Mouse (Mus musculus) layer of hippocampus, adult 18-20 months (tissue): ENCODE results near the gene Mblac2. TPM values are rescaled to one million over a fixed set of nuclear protein-coding genes. Genes with fewer than 3 reads are reported as not detected.
"Not testable (repeated sequence)": the region's sequence is repeated elsewhere in the genome, so short reads cannot be mapped to it uniquely, and the experiment has no call there.

Source experiments
- DNase-seq, 2 experiments: peaks; one replicate each; pipeline ENCODE4 v3.0.0; 2022; ENCODE audit warnings: low spot score in 2 of 2
- long read RNA-seq: library from polyadenylated mRNA; stranded (forward); transcript quantifications from one replicate; pipeline ENCODE4 v2.0.0, GENCODE M21; 2021
- total RNA-seq, 2 experiments: library from RNA; stranded (reverse); gene quantifications; 2 replicates each; pipeline ENCODE4 v1.2.3; 2021

The Mblac2 gene
- total RNA-seq, result 10 to 100 TPM; 17.7 to 21.9 TPM
- long read RNA-seq, transcript Mblac2-201 (2 exons, 3,957 nt), result major isoform, 14 of 16 reads
- long read RNA-seq, partial matches to known transcripts, result 1 of 16 reads
- long read RNA-seq, other reads (novel, unspliced or antisense), result 1 of 16 reads

DNA sequence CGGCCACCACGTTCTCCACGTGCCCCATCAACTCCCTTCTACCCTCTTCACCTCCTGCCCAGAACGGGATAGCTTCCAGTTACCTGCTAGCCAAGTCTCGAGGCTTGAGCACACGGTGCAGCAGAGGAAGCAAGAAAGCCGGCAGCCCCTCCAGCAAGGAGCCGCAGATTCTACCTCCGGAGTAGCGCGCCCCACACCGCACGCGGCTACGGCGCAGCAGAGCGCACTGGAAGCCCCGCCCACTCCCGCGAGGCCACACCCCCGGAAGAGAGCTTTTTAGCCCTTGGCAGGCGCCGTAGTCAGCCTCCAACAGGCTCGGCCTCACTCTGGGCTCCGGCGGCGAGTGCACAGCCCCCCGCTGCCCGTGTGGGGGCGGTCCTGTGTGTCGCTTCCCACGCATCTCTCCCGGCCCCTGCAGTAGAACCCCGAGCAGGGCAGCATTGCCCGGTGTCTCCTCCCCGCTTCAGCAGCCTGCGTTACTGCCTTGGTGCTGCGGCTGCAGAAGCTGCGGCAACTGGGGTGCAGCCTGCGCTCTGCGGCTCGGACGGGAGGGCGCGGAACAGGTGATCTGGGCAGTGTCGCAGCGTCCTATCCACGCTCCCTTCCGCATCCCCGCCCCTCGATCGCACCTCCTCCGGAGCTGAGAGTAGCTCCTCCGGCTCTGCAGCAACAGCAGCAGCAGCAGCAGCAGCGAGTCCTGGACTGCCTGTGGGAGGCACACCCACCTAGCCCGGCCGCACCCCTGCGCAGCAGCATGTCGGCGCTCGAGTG, at the start of gene Mblac2, which contains the start of gene Polr3g:
Mblac2 (plus strand) TSS at position 567 of the 771 bp plus-strand sequence.
Polr3g (minus strand) TSS at position 239 of the 771 bp plus-strand sequence.
- peak; percentile 93 to 97 for DNase-seq

GRCm38 (mm10) chr13:81663566-81664330, 47.4 kb upstream of the Mblac2 start:
- peak in 1 of 2 experiments; percentile 41 for DNase-seq

DNA sequence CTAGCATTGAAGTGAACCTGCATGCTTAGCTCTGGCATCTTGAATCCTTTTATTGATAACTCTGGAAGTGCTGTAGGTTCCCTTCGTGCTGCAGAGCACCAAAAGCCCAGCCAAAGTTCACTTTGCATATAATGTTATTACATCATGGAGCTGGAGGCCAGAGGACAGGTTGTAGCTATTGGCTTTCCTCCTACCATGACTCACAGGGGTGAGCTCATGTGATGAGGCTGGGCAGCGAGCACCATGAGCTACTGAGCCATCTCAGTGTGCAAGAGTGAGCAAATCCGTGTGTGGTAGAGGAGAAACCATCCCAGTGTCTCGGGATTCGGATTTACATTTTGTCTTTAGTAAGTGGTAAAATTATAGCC, 46.8 kb upstream of the Mblac2 start:
- DNase-seq, result no peak

GRCm38 (mm10) chr13:81667713-81668112, 43.4 kb upstream of the Mblac2 start:
- no peak for DNase-seq

GRCm38 (mm10) chr13:81675333-81675732, 35.8 kb upstream of the Mblac2 start:
- no peak for DNase-seq

DNA sequence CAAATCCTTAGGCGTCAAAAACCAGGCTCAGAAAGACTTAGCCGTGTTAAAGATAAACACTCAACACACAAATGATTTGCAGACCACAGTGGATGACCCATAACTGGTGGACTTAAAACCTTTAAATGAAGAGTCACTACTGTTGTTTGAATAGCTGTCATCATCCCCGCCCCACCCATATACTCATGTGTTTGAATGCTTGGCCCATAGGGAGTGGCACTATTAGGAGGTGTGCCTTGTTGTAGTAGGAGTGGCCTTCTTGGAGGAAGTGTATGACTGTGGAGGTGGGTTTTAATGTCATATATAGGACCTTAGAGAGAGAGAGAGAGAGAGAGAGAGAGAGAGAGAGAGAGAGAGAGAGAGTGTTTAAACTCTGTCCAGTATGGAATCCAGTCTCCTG, 28.0 kb upstream of the Mblac2 start:
- no peak for DNase-seq

DNA sequence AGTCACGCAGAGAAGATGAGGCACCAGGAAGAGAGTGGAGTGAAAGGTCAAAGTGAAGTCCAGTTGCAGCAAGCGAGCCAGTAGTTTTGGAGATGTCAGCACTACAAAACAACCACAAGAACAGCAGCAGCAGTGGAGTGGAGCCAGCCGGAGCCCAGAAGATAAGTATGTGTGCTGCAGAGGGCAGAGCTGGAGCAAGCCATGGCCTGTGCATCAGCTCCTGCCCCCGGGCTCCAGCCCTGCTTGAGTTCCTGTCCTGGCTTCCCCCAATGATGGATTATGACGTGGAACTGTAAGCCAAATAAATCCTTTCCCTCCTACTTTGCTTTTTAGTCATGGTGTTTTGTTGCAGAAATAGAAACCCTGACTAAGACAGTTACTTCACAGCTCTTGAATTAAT, 26.9 kb upstream of the Mblac2 start:
- DNase-seq, result no peak

DNA sequence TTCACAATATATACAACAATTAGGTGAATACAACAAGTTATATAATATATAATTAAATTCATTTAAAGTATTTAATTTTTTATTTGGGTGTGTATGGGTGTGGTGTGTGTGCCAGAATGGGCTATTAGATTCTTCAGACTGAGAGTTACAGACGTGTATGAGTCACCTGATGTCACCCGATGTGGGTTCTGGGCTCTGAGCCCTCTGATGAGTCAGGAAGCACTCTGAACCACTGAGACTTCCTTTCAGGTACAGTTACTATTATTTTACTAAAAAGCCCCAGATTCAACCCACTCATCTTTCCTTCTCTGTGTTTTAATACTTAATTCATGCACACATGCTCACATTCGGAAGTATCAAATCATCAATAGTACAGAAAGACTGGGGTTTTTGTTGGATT, 26.3 kb upstream of the Mblac2 start:
- DNase-seq, result no peak

- no peak for DNase-seq
Measured at GRCm38 (mm10) chr13:81689587-81689986, 21.6 kb upstream of the Mblac2 start.

GRCm38 (mm10) chr13:81690477-81690876, 20.7 kb upstream of the Mblac2 start:
- no peak for DNase-seq

- peak; percentile 13 to 59 for DNase-seq
Measured at GRCm38 (mm10) chr13:81691606-81692005, 19.5 kb upstream of the Mblac2 start.

GRCm38 (mm10) chr13:81694446-81694845, 16.7 kb upstream of the Mblac2 start:
- no peak for DNase-seq

DNA sequence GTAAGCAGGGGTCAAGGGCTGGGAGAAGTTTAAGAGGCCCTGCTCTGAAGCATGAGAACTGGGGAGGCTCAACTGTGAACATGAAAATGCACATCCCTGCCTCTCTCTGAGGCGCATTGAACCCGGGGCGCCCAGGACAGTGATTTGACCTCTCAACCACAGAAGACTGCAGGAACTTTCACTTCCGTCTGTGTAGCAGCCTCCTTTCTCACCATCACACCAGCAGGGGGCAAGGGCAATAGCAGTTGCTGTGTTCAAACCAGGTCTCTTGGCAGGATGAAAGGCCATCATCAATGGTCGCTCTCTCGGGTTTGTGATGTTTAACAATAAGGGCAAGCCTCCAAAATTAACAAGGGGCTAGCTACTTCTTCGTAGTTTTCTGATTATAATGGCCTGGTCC, 8.0 kb upstream of the Mblac2 start:
- no peak for DNase-seq

GRCm38 (mm10) chr13:81703621-81704020, 7.5 kb upstream of the Mblac2 start:
- no peak for DNase-seq

- DNase-seq, result peak in 1 of 2 experiments; percentile 44
Measured at GRCm38 (mm10) chr13:81706311-81706710, 4.8 kb upstream of the Mblac2 start.

GRCm38 (mm10) chr13:81709805-81710204, 1.3 kb upstream of the Mblac2 start:
- no peak for DNase-seq

GRCm38 (mm10) chr13:81710266-81710665, 875 bp upstream of the Mblac2 start:
- DNase-seq, result no peak

GRCm38 (mm10) chr13:81711546-81712371, 618 bp downstream of the Mblac2 start:
- peak; percentile 27 to 47 for DNase-seq

- DNase-seq, result no peak
Measured at GRCm38 (mm10) chr13:81713896-81714295, 2.8 kb downstream of the Mblac2 start.

GRCm38 (mm10) chr13:81728141-81728540, 17.0 kb downstream of the Mblac2 start:
- DNase-seq, result not testable (repeated sequence)

DNA sequence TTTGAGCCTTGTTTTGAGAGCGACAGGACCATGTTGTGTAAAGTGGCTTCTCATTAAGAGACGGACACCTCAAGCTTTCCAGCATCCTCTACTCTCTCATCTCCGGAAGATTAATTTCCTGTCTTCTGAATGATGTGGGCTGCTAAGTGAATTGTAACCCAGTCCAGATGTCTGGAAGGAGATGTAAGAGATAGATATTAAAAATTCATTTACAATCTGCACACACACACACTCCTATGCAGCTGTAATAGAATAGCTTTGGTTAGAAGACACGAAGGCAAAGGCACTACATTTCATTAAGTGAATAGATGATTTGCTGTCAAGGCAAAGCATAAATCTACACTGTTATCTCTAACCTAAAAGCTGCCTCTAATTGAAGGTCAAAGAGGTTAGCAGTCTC, 18.0 kb downstream of the Mblac2 start:
- no peak for DNase-seq
